Mouse (Mus musculus) cerebellum, adult 11-12 months (tissue): ENCODE measurements around the gene Gpbp1.

Experiments
- DNase-seq: peaks from one replicate; pipeline ENCODE4 v3.0.0; 2022

Gene Gpbp1

DNA sequence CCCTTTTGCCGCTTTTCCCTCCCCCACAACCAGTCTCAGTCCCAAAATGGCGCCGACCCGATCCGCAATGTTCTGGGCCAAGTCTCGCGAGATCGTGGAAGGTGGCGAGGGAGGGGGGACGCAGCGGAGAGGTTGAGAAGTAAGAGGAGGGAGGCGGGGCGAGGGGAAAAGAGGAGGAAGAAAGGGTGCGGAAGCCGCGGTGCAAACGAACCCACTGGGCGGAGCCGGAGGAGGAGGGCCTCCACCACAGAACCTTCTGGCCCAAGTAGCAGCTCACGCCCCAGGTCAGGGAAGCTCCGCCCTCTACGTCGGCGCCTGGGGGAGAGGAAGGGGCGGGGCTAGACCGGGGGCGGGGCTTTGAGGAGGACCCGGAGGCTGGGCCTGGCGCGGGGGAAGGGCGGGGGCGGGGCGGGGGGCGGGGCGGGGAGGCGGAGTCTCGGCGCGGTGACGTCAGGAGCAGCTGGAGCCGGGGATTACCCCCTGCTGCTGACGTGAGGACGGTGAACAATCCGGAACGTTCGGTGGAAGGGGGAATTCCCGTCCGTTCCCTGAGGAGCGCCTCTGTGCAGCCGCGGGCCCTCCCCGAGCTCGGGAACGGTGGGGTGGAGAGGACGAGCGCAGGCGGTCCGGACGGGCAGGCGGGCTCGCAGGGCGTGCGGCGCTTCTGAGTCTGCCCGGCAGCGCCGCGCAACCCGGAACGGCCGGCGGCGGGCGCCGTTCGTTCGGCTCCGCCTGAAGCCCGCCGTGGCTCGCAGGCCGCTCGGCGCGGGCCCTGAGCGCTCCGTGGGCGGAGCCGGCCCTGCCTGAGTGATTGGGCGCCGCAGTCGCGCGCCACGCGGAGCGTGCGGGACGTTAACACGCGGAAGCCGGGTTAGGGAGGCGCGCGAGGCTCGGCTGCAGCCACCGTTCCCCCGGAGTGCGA lies at the start of gene Gpbp1:
Gpbp1 (minus strand) TSS at position 310 of the 922 bp plus-strand sequence.
- DNase-seq = peak; percentile 100

DNA sequence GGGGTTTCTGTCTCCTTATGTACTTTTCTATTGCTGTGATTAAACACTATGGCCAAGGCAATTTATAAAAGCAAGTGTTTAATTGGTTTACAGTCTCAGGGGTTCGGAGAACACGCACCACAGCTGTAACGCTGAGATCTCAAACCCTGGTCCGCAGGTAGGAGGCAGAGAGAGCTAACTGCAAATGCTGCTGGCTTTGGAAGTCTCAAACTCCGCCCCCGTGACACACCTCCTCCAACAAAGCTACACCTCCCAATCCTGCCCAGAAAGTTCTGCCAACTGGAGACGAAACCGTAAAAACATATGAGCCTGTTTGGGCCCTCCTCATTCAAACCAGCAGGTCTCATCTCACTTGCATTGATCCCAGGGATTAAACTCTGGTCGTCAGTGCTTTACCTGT lies 47.8 kb upstream of the Gpbp1 start:
- no peak for DNase-seq

DNA sequence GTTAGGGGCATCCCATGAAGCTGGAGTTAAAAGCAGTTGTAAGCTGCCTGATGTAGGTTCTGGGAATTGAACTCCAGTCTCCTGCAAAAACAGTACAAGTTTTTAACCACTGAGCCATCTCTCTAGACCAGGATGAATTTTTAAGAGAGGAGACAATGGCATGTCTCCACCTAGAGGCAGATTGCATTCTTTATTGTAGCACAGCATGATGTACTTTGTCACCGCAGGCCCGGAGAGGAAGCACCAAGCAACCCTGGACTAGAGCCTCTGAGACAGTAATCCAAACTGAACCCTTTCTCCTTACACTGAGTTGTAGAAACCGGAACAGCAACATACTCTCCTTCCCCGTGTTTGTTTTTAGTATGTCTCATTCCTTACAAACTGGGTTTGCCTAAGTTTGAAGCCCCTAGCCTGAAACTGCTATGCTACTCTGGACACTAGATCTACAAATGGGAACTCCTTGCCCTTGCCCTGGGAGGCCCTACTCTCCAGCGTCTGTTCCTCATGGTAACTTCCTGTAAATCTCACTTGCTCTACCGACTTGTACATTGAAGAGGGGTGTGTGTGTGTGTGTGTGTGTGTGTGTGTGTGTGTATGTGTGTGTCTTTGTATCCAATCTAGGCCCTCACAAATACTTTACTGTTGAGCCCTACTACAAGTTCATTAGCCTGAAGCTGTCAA lies 46.4 kb upstream of the Gpbp1 start:
- DNase-seq = no peak

DNA sequence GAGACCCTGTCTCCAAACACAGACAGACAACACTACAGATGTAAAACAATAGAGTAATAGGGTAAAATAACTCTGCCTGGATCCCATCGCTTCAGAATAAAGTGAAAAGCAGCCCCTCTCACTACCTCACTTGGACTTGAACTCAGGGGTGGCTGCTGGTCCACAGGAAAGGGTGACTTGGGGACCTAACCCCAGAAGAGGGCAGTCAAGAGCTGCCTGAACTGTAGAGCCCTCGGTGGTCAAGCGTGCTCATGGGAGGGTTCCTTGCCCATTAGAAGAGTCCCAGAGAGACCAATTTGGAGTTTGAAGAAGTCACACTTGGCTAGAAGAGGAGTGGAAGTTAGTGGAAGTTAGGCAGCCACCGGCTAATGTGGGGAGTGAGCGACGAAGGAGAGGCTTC lies 44.2 kb upstream of the Gpbp1 start:
- DNase-seq = no peak

DNA sequence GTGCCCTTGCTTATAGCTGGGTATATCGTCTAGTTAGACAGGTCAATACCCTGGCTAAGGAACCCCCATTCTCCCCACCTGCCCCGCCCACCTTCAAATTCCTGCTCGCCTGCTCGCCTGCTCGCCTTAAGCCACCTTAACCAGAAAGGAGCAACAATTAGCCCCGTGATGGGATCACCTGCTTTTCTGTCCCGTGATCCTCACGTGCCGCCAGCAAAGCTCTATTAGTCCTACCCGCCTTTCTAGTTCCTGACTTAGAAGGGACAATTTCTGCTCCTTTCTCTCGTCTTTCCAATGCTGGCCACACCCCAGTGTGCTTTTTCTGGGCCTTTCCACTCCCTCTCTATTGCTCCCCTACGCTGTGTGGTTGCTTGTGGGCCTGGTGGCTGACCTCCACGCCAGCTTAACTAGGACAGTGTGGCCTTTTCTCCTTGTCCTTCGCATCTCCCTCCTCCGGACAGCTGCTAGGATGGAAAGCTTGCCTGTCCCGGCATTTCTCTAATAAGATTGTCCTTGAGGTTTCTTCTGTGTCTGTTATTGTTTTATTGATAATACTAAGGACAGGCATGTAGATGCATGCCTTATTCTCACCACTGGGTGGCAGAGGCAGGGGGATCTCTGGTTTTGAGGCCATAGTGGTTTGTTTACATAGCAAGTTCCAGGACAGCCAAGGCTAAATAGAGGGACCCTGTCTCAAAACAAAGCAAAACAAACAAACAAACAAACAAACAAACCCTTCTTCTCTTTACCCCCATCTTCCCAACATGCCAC lies 42.5 kb upstream of the Gpbp1 start:
- no peak for DNase-seq

DNA sequence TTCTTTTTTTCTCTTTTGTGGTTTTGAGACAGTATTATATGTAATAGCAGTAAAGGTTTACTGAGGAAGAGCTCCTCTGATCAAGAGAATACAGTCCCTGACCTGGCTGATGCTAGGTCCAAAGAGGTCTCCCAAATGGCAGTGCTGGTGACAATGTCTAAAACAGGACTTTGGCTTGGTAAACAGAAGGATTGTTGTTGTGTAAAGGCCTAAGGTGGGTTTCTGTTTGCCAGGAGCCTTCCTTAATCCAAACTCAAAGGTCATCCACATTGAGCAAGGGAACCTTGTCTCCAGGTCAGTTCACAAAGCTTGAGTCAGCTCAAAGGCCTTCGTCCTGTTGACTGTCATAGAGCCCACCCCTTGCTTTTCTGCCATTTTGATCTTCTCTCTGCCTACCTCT lies 41.8 kb upstream of the Gpbp1 start:
- no peak for DNase-seq

DNA sequence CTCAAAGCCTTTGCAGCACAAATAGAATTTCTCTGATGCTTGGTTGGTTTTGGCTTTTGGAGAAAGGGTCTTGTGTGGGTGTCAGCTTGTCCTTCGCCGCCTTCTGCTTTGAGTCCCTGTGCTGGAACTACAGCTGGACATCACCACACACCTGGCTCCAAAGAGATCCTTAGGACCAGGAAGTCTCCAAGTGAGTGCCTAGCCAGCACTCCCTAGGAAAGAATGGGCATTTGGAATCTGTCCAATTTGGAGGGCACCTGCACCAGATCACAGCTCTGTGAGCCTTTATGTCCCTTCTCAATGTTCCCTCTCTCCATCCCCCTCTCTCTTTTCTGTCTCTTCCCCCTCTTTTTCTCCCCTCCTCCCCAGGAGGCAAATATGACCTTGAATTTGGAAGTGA lies 34.4 kb upstream of the Gpbp1 start:
- no peak for DNase-seq

DNA sequence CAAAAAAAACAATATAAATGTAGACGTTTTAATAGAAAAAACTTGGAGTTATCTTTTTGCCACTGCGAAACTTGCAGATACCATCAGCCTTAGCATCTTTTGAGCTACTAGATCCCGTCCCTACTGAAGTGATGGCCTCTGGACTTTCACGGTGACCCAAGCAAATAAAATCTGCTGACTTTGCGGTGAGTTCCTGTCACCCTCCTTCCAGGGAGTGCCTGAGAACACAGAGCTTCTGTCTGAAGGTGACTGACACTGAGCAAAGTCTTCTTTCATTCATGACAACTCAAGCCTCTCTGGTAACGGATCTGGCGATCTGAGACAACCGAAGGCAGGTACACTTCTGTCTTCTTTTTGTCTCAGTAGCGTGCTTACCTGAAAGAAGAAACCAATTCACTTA lies 32.4 kb upstream of the Gpbp1 start:
- DNase-seq = no peak

DNA sequence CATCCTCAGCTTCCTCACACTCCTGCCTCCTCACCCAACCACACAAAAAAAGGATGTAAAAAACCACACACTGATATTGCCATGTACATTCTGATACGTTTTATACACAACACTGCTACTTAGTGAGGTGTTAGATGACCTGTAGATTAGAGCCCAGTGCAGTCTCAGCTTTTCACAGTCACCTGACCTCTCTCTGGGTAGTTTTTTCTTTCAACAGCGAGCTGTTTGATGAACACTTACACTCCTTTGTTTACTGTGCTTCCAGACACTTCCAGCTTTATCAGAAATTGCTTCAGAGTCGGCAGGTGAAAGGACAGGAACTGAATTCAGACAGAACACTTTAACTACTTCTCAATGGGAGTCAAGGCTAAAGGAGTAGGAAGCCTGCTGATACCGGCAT lies 30.5 kb upstream of the Gpbp1 start:
- DNase-seq = no peak

DNA sequence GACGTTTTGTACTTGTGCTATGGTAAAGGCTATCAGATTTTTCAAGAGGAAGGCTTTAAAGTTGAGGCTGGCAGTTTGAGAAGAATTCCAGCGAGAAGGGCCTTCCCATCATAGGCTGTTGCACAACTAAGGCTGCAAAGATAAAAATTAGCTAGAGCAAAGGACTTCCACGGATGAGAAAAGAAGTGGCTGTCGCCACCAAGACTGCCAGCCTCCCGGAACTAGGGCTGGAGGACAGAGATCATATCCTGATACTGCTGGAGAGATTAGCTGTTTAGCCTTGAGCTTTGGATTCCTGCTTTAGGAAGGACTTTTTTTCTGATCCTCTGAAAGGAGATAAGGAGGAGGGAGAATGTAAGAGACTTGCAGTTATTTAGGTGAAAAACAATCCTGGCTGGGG lies 28.4 kb upstream of the Gpbp1 start:
- DNase-seq = no peak

DNA sequence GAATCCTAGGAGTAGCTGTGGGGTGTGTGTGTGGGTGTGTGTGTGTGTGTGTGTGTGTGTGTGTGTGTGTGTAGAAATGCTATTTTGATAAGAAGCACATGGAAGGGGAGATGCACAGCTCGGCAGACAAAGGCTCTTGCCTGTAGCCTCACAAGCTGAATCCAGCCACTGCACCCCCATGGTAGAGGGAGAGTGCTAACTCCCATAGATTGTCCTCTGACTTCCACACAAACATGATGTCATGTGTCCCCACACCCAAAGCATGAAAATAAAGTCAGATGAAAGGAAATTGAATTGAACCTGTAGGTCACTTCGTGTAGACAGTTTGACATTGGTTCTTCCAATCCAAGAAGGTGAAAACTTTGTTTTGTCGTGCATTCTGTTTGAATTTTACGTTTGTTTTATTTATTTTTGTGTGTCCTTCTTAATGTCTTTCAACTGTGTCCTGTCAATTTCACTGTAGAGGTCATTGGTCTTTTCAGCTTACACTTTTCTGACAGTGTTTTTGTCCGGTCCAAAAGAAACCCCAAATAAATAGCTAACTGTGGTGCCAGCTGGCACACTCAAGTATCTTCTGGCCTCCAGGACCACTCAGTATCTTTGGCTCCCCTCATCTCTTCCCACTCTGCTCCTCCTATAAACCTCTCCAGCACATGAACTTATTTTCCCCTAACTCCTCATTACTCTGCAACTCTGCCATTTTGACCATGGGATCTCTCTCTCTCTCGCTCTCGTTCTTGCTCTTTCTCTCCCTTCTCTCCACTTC lies 26.7 kb upstream of the Gpbp1 start:
- no peak for DNase-seq

DNA sequence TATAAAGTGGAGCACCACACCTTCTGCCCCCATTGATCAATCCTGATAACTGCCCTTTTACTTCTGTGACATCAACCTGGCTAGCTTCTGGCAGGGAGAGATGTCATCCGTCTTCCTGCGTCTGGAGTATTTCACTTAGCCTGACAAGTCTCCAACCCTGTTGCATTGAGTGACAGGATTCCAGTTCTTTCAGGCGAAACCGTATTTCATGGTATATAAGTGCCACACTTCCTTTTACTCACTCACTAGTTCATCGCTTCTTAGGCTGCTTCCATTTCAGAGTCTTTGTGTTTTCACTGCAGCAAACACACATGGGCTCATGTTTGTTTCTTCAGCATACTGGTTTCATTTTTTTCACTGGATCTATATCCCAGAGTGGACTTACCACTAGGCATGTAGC lies 19.5 kb upstream of the Gpbp1 start:
- no peak for DNase-seq

DNA sequence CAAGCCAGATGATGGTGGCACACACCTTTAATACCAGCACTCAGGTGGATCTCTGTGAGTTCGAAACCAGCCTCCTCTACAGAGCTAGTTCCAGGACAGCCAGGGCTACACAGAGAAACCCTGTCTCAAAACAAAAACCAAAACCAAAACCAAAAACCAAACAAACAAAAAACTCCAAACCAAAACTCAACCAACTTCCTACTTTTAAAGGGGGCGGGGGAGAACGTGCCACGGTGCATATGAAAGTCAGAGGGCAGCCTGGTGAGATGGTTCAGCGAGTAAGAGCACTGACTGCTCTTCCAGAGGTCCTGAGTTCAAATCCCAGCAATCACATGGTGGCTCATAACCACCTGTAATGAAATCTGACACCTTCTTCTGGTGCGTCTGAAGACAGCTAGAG lies 18.7 kb upstream of the Gpbp1 start:
- no peak for DNase-seq

DNA sequence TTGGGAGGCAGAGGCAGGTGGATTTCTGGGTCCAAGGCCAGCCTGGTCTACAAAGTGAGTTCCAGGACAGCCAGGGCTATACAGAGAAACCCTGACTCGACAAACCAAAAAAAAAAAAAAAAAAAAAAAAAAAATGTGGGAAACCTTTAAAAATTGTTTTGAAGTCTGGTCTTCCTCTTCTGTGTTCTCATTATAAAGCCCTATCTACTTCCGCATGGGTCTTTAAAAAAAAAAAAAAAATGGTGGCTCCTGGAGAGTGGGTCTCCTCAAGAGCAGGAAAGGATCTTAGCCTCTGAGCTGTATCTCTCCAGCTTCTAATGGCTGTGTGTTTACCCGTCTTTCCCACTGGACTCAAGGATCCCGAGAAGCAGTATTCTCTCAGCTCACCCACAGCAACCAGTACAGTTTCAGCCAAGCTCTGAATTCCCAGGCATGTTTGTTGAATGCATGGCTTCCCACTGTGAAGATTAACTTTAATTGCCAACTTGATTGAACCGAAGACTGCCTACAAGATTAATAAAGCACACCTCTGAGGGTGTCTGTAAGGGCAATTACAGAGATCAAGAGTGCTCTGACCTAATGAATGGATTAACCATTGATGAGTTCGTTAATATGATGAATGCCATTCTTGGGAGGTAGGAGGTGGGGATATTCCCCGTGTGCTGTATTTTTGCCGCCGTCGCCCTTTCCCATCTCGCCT lies 4.6 kb upstream of the Gpbp1 start:
- DNase-seq = no peak

DNA sequence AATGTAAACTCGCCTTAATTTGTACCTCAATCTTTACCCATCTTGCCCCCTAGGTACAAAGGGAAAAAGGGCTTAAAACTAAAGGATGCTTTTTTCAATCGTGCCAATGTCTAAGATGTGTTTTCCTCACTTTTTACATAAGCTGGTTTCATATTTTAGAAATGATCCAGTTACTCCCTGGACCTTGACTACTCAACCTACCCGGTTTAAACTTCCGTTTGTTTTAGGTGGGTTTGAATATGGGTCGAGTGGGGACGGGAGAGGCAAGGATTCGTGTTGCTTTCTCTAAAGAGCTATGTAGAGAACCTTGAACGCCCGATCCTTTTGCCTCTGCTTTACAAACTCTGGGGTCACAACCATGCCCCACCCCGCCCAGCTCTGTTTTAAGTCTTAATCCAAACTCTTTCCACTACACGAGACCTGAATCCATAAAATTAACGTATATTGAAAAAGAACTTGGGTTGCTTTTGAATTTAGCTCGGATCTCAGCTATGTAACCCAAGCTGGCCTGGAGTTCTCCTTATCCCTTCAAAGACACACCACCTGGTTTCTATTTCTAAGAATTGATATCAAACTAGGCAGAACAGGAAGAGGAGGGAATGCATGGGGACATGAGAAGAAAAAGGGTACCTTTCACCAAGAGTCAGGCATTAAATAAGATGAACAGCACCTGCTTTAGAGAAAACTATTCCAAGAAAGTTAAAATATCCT lies 1.3 kb upstream of the Gpbp1 start:
- DNase-seq = peak; percentile 18

DNA sequence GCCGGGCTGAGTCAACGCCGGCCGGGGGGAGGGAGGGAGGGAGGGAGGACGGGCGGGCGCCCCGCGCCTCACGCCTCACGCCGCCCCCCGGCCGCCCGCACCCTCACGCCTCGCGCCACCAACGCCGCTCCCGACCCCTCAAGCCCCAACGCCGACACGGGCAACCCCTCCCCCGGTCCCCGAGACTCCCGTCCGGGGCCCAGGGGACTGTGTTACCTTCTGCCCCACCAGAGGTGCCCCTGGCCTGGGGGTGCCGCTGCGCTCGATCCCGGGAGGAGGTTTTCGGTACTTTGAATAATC lies 459 bp downstream of the Gpbp1 start:
- DNase-seq = no peak

DNA sequence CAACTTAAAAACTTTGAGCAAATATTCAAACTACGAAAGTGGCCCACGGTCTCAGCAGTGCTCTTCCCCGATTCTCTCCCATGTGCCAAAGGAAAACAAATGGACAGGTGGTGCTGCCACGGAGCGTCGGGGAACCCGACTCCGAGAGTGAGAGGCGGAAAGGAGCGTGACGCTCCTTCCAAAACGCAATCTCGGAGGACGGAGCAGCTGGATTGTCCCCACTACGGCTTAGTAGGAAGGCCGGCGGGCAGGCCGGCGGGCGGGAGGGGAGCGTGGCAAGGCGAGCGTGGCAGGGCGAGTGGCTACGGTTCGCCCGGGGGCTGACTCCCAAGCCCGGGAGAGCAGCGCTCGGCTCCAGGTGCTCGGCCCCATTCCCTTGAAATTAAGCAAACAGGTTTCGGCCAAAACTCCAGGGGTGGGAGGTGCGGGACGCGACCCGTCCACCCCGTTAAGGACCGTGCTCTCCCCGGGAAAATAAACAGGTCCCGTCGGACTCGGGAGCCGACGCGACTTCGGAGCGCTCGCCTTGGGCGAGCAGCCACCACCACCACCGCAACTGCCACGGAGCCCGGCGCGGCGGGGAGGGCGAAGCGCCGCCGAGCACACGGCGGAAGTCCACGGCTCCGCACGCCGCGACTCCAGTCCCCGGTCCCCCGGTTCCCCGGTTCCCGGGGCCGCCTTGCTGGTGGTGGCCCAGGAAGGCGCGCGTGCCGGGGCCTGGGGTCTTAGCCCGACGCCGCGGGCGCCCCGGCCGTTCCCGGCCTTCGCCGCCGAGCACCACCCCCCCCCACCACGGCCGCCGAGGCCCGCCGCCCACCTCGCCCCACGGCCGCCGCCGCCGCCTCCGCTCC lies 1.0 kb downstream of the Gpbp1 start:
- peak; percentile 63 for DNase-seq

DNA sequence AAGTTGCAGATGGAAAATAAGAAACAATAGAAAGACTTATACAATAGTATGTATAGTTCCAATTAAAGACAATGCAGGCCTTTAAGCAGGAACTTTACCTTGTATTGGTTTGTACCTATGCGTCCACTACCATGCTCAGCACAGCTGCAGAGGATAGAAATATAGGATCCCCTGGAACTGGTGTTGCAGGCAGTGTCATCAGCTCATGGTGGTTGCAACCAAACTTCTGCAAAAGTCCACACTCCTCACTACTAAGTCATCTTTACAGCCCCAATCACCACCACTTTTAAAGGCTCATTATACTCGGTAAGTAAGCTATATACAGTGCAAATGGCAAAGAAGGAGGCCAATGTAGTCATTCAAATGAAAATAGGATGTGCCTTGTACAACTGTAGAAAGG lies 12.2 kb downstream of the Gpbp1 start:
- DNase-seq = no peak

DNA sequence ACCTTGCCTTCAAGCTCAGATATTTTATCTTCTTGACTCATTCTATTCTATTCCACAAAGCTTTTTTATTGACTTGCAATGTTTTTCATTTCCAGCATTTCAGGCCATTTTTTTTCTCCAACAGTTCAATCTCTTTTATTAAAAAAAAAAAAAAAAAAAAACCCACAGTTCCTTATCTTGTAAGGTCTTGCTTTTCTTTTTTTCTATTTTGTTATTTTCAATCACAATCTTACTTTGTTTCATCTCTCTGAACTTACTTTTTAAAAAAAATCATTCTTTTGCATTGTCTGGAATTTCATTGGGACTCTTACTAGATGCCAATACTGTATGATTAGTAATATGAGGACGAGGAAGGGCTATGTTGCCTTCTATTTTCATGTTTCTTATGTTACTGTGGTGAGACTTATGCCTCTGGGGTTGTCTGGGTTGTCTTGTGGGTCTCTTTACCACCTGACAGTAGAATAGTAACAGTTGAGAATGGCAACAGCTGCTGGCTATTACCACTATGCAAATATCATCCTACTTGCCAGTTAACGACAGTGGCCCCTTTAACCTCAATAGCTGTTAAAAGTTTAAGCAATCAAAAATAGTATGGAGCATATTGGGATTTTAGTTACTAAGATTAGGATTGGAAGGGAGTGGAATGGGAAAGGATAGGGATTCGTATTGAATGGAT lies 19.2 kb downstream of the Gpbp1 start:
- no peak for DNase-seq

DNA sequence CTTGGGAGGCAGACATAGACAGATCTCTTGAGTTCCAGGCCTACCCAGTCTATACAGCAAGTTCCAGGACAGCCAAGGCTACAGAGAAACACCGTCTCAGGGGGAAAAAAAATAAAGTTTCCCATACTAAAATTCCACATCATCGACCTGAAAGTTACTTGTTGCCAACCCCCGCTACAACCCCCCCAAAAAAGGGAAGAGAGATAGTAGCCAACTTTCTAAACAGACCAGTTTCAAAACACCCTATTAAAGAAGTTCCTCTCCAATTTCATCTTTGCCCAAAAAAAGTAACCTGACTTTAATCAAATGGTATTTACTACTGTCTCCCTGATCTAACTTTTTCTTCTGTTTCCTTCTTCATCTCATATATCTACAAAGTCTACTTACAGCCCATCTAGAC lies 22.6 kb downstream of the Gpbp1 start:
- DNase-seq = no peak
